Mouse (Mus musculus): ENCODE results near the gene Card14.

Card14 gene

GRCm38 (mm10) chr11:119300246-119300935 is 7.2 kb upstream of the Card14 start:
- DNase-seq (ENCODE audit: extremely low read depth, low read depth, low spot score) = no peak

- DNase-seq (ENCODE audit: extremely low read depth, low read depth, low spot score) = peak; percentile 34
Observed at GRCm38 (mm10) chr11:119300986-119301385, 6.6 kb upstream of the Card14 start.

GRCm38 (mm10) chr11:119304904-119305712 is 2.5 kb upstream of the Card14 start:
- no peak for DNase-seq (ENCODE audit: extremely low read depth, low read depth, low spot score)

- DNase-seq (ENCODE audit: extremely low read depth, low read depth, low spot score) = peak; percentile 50
Observed at GRCm38 (mm10) chr11:119306762-119307657, 558 bp upstream of the Card14 start.

GRCm38 (mm10) chr11:119307916-119308315 is 348 bp downstream of the Card14 start:
- no peak for DNase-seq (ENCODE audit: extremely low read depth, low read depth, low spot score)

- DNase-seq (ENCODE audit: extremely low read depth, low read depth, low spot score) = no peak
Observed at GRCm38 (mm10) chr11:119310621-119311020, 3.1 kb downstream of the Card14 start.

GRCm38 (mm10) chr11:119314252-119314936 is 6.8 kb downstream of the Card14 start:
- DNase-seq (ENCODE audit: extremely low read depth, low read depth, low spot score) = no peak

GRCm38 (mm10) chr11:119316720-119317119 is 9.2 kb downstream of the Card14 start:
- DNase-seq (ENCODE audit: extremely low read depth, low read depth, low spot score) = no peak

- DNase-seq (ENCODE audit: extremely low read depth, low read depth, low spot score) = no peak
Observed at GRCm38 (mm10) chr11:119322521-119322920, 15.0 kb downstream of the Card14 start.

GRCm38 (mm10) chr11:119325068-119325467 is 17.5 kb downstream of the Card14 start:
- DNase-seq (ENCODE audit: extremely low read depth, low read depth, low spot score) = no peak

- peak; percentile 31 for DNase-seq (ENCODE audit: extremely low read depth, low read depth, low spot score)
Observed at GRCm38 (mm10) chr11:119330592-119330991, 23.0 kb downstream of the Card14 start.

- DNase-seq (ENCODE audit: extremely low read depth, low read depth, low spot score) = no peak
Observed at GRCm38 (mm10) chr11:119331970-119332369, 24.4 kb downstream of the Card14 start.

- DNase-seq (ENCODE audit: extremely low read depth, low read depth, low spot score) = no peak
Observed at GRCm38 (mm10) chr11:119338271-119339059, 30.9 kb downstream of the Card14 start.

- no peak for DNase-seq (ENCODE audit: extremely low read depth, low read depth, low spot score)
Observed at GRCm38 (mm10) chr11:119339179-119339578, 31.6 kb downstream of the Card14 start.

- DNase-seq (ENCODE audit: extremely low read depth, low read depth, low spot score) = peak; percentile 26
Observed at GRCm38 (mm10) chr11:119339637-119340036, 32.1 kb downstream of the Card14 start.

GRCm38 (mm10) chr11:119344178-119344577 is 36.6 kb downstream of the Card14 start:
- DNase-seq (ENCODE audit: extremely low read depth, low read depth, low spot score) = no peak

GRCm38 (mm10) chr11:119344865-119345264 is 37.3 kb downstream of the Card14 start:
- no peak for DNase-seq (ENCODE audit: extremely low read depth, low read depth, low spot score)

- no peak for DNase-seq (ENCODE audit: extremely low read depth, low read depth, low spot score)
Observed at GRCm38 (mm10) chr11:119347125-119347524, 39.6 kb downstream of the Card14 start.

GRCm38 (mm10) chr11:119352113-119352512 is 44.5 kb downstream of the Card14 start:
- DNase-seq (ENCODE audit: extremely low read depth, low read depth, low spot score) = no peak

- DNase-seq (ENCODE audit: extremely low read depth, low read depth, low spot score) = no peak
Observed at GRCm38 (mm10) chr11:119353946-119354345, 46.4 kb downstream of the Card14 start.

Measured in fat pad, adult 2 months (tissue).